Mouse (Mus musculus) bone marrow macrophage, adult 2 months (primary cell): Measurements from ENCODE around the gene Fbxl15.

Experiments
- CTCF ChIP-seq: IDR thresholded peaks from 2 replicates; pipeline ENCODE4 v1.5.1; 2012; ENCODE audit warnings: low read depth, mild to moderate bottlenecking, low read length, moderate library complexity
- POLR2A ChIP-seq: IDR thresholded peaks from 2 replicates; pipeline ENCODE4 v1.6.1; 2012; ENCODE audit warnings: mild to moderate bottlenecking, low read depth, low read length, borderline replicate concordance

- TF ChIP-seq CTCF (no peak), POLR2A (no peak)
These were observed 41.9 kb upstream of the Fbxl15 start for GRCm38 (mm10) chr19:46286047-46286446.
